ENCODE assay signal across 17 mouse cellular contexts in the genomic region with DNA sequence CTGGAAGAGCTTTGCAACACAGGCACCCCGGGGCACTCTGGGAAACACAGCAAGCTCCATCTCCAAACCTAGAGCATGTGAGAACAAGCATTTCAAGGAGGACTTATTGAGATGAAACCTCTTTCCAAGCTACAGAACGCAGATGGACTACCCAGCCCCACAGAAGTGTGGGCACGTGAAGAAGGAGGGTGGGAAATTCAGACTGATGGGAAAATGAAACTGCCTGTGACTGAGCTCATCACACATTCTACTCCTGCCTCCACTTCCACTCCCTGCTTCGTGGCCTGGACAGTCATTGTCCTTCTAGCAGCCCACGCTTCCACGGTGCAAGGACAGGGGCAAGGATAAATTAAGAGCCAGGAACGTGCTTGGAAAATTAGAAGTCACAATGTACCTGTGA.
DNase-seq lines count a peak whose midpoint lies in the region; TF ChIP-seq lines count a peak whose summit lies in the region.
"Had no signal": no experiment of that assay in that cellular context is flagged by ENCODE, and none has a peak within 500 bp of the region (broad histone marks: within the 10 kb centered on the region; RNA-seq: fewer than 3 reads in every experiment).

No protein-coding gene starts in this region.

- TF ChIP-seq CTCF in layer of hippocampus, adult 2 months (conservative IDR thresholded peaks at IDR 0.05), result no peak

- H3K27ac ChIP-seq in layer of hippocampus, adult 2 months, result peak overlapping the region; percentile 12; the same call in 1 of the 2 replicates
- H3K27ac ChIP-seq: embryonic facial prominence, embryonic 12.5 days; embryonic facial prominence, embryonic 15.5 days; forebrain, embryonic 15.5 days; gastrocnemius, adult 2 months; hindbrain, embryonic 12.5 days; hindbrain, embryonic 15.5 days had no signal

- H3K4me3 ChIP-seq in layer of hippocampus, adult 2 months, result no peak overlapping the region
- H3K4me3 ChIP-seq: embryonic facial prominence, embryonic 12.5 days; embryonic facial prominence, embryonic 15.5 days; forebrain, embryonic 15.5 days; gastrocnemius, adult 2 months; hindbrain, embryonic 12.5 days; hindbrain, embryonic 15.5 days had no signal

- DNase-seq in adrenal gland, adult (ENCODE audit: inconsistent age in 2 of 2, low spot score in 1 of 2), result peak; percentile 26 to 63
- DNase-seq in adrenal gland, adult 8-10 months, result no peak
- no peak for DNase-seq in layer of hippocampus, adult 2 months (ENCODE audit: low spot score in 2 of 2)
- DNase-seq in layer of hippocampus, postnatal 14 days (ENCODE audit: low spot score in 2 of 2), result no peak
- peak; percentile 56 for DNase-seq in brain, adult 2 months (ENCODE audit: low read depth, low spot score)
- DNase-seq in testis, postnatal 14 days (ENCODE audit: low spot score), result no peak
- DNase-seq: cerebellum, adult 11 months; cerebellum, adult 2 months; cerebellum, adult 9-11 months; cerebellum, postnatal 25 days; gastrocnemius, adult 2 months; gastrocnemius, postnatal 14 days had no signal

Comparison
In these comparisons a context has a peak if more than half of its experiments do, and no peak if none do; other contexts are left out.
1. DNase-seq: peak in adrenal gland, adult (2 of 2) and brain, adult 2 months (single experiment); none in adrenal gland, adult 8-10 months (single experiment), layer of hippocampus, adult 2 months (0 of 2), layer of hippocampus, postnatal 14 days (0 of 2) and testis, postnatal 14 days (single experiment).